Mouse (Mus musculus) bone marrow macrophage, adult 2 months (primary cell): ENCODE data around the gene Impg1. TPM values are rescaled to one million over a fixed set of nuclear protein-coding genes. Genes with fewer than 3 reads are reported as not detected.

ENCODE experiments used
- H3K27ac ChIP-seq: 2 replicates; pipeline ENCODE4 v1.5.1; 2012; ENCODE audit warnings: low read depth, low read length; ENCODE audit not compliant: insufficient read depth
- H3K4me1 ChIP-seq: 2 replicates; pipeline ENCODE4 v1.6.1; 2012; ENCODE audit warnings: low read length; ENCODE audit not compliant: control insufficient read depth, insufficient read depth
- H3K4me3 ChIP-seq: 2 replicates; pipeline ENCODE4 v1.5.1; 2012; ENCODE audit warnings: mild to moderate bottlenecking, low read length, moderate library complexity; ENCODE audit not compliant: insufficient read depth
- CTCF ChIP-seq: IDR thresholded peaks from 2 replicates; pipeline ENCODE4 v1.5.1; 2012; ENCODE audit warnings: low read depth, mild to moderate bottlenecking, low read length, moderate library complexity
- POLR2A ChIP-seq: IDR thresholded peaks from 2 replicates; pipeline ENCODE4 v1.6.1; 2012; ENCODE audit warnings: mild to moderate bottlenecking, low read depth, low read length, borderline replicate concordance
- polyA plus RNA-seq: library from polyadenylated mRNA; stranded (reverse); fragments of >200 nt; gene quantifications from 2 replicates; pipeline ENCODE4 v1.2.4, GENCODE M21; 2012; ENCODE audit not compliant: missing spikeins, insufficient read depth, insufficient read length

Gene Impg1
- 0.21 TPM in 1 of 2 replicates, not detected in the other for polyA plus RNA-seq

DNA sequence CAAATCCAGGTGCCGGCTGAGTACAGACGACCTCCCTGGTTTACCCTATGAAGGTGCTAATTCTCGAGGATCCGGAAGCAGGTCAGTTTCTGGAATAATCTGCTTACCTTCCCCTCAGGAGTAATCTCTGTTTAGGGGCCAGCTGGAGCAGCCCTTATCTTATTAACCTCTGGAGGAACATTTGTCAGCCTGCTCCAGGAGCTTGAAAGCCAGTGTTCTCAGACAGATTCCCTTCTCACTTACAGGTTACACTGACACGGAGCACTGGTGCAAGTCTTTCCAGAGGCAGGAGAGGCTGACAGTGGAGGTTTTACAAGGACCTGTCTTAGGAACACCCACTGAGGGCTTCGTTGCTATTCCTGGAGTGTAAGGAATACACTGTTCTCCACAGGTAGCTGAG, at the start of gene Impg1:
TSS of gene Impg1 (minus strand) at position 101 of the 400 bp plus-strand sequence.
- H3K4me1 ChIP-seq, result no peaks in the 10 kb centered on the region
- H3K27ac ChIP-seq, result no peak within 1 kb of the TSS
- TF ChIP-seq POLR2A (no peak), CTCF (no peak)
- no peak within 1 kb of the TSS for H3K4me3 ChIP-seq

DNA sequence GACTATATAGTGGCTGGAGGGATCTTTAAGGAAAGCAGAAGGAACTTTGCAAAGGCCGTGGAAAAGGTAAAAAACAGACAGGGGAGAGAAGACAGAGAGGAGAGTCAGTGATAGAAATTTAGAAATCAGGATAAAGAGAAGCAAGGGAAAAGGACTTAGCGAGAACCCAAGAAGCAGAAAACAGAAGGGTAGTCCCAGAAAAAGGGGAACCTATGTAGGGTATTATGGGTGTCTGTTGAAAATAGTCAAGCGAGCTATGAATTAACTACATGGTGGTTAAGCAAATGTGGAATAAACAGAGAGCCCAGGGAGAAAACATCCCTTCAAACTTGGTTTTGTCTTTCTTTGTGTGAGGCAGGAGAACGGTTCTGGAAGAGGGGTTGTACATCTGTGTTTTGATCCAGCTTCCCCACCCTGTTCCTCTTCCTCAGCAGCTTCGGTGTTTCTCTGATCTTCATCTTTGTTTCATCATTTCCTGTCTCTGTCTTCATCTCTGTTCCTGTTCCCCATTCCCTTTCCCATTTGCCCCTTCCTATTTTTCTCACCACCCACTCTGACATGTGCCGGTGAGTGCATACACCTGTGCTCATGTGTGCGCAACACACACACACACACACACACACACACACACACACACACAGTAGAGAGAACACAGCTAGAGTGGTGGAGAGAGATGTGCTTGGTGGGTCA, 44.3 kb upstream of the Impg1 start:
- Histone ChIP-seq H3K27ac (no peak overlapping the region), H3K4me3 (no peak overlapping the region), H3K4me1 (no peaks in the 10 kb centered on the region)
- TF ChIP-seq POLR2A (no peak), CTCF (no peak)

DNA sequence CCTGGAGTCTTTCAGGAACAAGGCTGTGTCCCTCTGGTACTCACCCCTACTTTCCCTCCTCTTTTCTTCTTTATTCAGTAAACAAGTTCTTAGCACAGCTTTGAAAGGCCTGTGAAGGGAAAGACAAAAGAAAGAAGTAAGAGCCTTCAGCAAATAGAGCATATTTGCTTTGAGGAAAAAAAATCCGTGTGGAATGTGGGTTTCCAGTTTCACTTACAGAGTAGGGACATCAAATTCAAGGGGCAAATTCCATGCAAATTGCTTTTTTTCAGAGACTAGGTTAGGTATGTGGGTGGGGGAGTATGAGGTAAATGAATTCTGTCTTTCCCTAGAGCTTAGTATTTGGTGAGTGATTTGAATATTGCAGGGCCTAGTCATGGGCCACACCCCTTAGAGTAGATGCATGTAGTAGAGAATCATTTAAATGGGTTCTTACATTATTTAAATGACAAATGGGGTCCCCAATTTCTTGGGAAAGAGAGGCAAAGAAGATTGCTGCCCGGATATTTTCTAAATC, 39.3 kb upstream of the Impg1 start:
- H3K4me1 ChIP-seq, result no peaks in the 10 kb centered on the region
- no peak for TF ChIP-seq CTCF
- no peak for TF ChIP-seq POLR2A
- H3K27ac ChIP-seq, result no peak overlapping the region
- H3K4me3 ChIP-seq, result no peak overlapping the region

DNA sequence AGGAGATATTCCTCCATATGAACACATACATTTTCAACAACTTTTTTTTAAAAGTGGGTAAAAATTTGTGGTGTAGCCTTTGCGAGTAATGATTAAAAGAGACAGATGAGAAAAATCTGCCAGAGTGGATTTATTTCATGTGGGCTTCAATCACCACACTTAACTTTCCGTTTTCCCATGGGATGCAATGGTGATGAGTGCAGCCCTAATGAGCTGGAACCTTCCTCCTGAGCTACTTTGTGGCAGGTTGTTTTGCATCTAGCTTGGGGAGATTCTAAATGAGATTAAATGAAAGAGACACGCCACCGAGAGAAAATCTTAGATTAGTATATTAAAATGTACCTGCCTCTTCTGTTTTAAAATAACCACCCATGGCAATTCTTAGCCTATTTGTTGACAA, 26.3 kb upstream of the Impg1 start:
- Histone ChIP-seq H3K27ac (no peak overlapping the region), H3K4me3 (no peak overlapping the region), H3K4me1 (no peaks in the 10 kb centered on the region)
- TF ChIP-seq CTCF (no peak), POLR2A (no peak)

DNA sequence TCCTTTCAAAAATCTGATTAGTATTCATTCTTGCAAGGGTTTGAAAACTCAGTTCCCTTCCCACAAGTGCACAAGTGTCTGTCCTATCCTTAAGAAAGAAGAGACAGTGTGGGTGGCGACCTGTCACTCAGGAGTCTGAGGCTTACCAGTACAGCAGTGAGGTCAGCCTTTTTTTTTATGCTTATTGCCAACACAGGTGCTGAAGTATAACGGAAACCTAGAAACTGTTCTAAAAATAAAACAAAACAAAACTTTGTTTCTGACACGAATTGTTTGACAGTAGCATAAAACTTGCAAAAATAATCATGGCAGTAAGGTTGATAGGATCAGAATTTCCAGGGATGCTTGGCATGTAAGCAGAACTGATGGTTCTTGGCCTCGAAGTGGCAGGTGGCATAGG, 4.9 kb downstream of the Impg1 start:
- TF ChIP-seq POLR2A (no peak), CTCF (no peak)
- no peaks in the 10 kb centered on the region for H3K4me1 ChIP-seq
- no peak overlapping the region for H3K27ac ChIP-seq
- H3K4me3 ChIP-seq, result no peak overlapping the region

DNA sequence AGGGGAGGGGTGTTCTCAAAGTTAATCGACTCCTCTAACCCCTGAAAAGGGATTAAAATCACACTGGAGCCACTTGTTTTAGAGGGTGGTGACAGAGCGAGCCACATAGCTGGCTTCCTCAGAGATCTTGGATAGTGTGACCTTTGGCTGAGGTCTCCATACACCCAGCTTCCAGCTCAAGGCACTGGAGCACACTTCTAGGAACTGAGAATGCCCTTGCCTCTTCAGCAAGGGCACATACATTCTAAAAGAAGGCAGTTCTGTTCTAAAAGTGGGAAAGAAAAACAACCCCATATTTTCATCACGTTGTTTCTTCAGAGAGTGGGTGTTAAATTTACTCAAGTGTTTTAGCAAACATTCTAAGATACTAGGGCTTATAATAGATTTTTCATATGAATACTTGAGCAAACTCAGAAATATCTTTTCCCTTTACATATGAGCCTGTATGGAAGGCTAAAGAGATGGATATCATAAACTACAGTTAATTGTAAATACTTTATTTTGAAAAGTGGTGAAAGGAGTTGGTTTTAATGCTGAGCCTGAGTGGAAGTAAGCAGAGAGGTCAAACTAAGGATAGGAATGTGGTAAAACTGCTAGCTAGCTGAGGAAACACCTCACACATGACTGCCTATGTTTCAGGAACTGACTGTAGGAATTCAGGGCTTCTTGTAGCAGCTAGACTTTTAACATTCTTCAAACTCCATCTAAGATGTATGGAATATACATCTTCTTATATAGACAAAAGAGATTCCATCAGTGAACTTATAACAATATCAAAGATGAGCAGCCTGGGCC, 14.6 kb downstream of the Impg1 start:
- no peak overlapping the region for H3K27ac ChIP-seq
- TF ChIP-seq CTCF, result no peak
- TF ChIP-seq POLR2A, result no peak
- no peaks in the 10 kb centered on the region for H3K4me1 ChIP-seq
- H3K4me3 ChIP-seq, result no peak overlapping the region

DNA sequence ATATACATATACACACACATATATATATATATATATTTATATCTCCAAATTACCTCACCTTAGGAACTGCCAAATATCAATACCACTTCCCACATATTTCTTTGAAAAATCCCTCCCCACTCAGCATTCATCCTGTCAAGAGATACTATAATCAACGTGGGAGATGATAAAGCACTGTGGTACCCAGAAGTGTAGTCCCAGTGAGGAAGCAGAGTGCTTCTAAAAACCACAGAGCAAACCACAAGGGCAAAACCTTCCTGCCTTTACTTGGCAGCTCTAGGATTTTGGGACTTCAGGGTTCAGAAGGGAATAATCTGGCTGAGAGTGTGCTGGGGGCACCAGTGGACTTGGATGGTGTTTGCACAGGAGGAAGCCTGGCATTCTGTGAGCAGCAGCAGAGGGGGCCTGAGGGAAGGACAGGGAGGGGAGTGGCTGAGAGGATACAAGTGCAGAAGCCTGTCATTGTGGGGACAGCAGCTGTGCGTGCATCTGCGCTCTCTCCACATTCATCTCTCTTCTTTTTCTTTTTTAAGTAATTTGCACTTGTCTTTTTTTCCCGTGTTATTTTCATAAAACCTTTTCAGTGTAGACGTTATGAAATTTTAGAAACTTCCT, 24.1 kb downstream of the Impg1 start:
- no peak for TF ChIP-seq POLR2A
- H3K27ac ChIP-seq, result no peak overlapping the region
- no peaks in the 10 kb centered on the region for H3K4me1 ChIP-seq
- no peak overlapping the region for H3K4me3 ChIP-seq

DNA sequence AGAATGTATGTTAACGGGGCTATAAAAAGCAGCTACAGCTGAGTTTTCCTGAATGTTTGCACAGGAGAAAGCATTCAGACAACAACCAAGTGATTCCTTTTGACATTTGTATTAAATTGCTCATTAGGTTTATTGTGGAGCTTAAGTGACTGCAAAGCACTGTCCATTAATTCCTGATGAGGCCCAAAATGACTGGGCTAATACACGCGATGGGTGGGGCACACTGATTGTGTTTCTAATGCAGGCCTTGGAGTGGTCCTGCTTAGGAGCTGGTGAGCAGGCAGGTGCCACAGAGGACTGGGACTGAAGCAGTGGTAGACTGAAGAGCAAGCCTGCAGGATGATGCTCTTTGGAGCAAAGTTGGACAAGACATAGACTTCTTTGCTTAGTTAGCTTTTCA, 73.9 kb downstream of the Impg1 start:
- TF ChIP-seq CTCF (no peak), POLR2A (no peak)
- no peak overlapping the region for H3K4me3 ChIP-seq
- no peak overlapping the region for H3K27ac ChIP-seq
- no peaks in the 10 kb centered on the region for H3K4me1 ChIP-seq

DNA sequence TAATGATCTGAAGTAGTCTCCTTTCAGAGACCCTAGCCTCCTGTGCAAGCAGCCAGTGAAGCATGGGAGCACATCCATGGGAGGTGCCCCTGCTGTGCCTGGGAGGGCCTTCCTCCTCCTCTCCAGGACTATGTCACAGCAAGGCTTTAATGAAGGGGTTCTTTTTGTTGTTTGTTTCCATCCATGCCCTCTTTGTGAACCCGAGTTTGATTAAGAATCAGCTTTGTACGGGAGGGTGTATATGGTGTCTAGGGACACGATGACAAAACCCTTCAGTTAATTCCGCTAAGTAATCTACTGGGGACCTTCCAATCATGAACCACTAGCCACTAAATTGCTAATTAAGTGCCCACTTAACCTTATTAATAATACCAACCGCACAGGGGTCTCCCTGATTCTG, 74.3 kb downstream of the Impg1 start:
- Histone ChIP-seq H3K4me3 (no peak overlapping the region), H3K4me1 (no peaks in the 10 kb centered on the region), H3K27ac (no peak overlapping the region)
- TF ChIP-seq POLR2A (no peak), CTCF (no peak)

DNA sequence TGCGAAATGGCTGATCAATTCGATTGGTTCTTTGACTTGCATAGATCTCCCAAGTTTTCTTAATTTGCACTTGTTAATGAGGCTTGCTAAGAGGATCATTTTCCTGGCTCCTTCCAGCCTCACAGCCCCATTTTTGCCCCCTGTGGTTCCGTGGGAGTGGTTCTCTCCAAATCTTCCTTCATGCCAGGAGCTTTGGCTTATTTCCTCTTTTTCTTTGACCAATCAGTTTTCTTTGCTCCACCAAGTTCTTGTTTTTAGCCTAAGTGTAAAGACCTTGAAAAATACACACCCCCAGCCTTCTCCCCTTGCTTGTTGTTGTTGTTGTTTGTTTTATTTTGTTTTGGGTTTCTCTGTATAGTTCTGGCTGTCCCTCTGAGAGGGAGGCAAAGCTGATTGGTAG, 77.4 kb downstream of the Impg1 start:
- Histone ChIP-seq H3K4me3 (no peak overlapping the region), H3K4me1 (no peaks in the 10 kb centered on the region), H3K27ac (no peak overlapping the region)
- TF ChIP-seq CTCF (no peak), POLR2A (no peak)
